Mouse (Mus musculus) hindbrain, embryonic 11.5 days (tissue): ENCODE data around the gene 2310033P09Rik. TPM values are rescaled to one million over a fixed set of nuclear protein-coding genes. Genes with fewer than 3 reads are reported as not detected.

Source experiments
- ATAC-seq: fragments of 200-750 bp; cut with Nextera tagmentation; 2 replicates; pipeline ENCODE4 v1.8.0; 2017; ENCODE audit warnings: mild to moderate bottlenecking, moderate TSS enrichment, moderate library complexity; ENCODE audit not compliant: low FRiP score
- DNase-seq: peaks from one replicate; pipeline ENCODE4 v3.0.0-alpha.2; 2015; ENCODE audit warnings: low spot score
- H3K27ac ChIP-seq: fragments of 300-500 bp; sonication (generic); 2 replicates; pipeline ENCODE4 v1.5.1; 2014; ENCODE audit warnings: mild to moderate bottlenecking, low read depth, low read length
- H3K27me3 ChIP-seq: fragments of 300-500 bp; sonication (generic); 2 replicates; pipeline ENCODE4 v1.6.1; 2014; ENCODE audit warnings: mild to moderate bottlenecking, low read length, moderate library complexity, mixed read lengths; ENCODE audit not compliant: control insufficient read depth, insufficient read depth
- H3K36me3 ChIP-seq: fragments of 300-500 bp; sonication (generic); 2 replicates; pipeline ENCODE4 v1.6.1; 2014; ENCODE audit warnings: mild to moderate bottlenecking, low read length, moderate library complexity, mixed read lengths; ENCODE audit not compliant: control insufficient read depth, insufficient read depth
- H3K4me1 ChIP-seq: fragments of 300-500 bp; sonication (generic); replicated peaks from 2 replicates; pipeline ENCODE4 v1.6.1; 2014; ENCODE audit warnings: low read length, mixed read lengths; ENCODE audit not compliant: control insufficient read depth, insufficient read depth
- H3K4me2 ChIP-seq: fragments of 300-500 bp; sonication (generic); replicated peaks from 2 replicates; pipeline ENCODE4 v1.6.1; 2014; ENCODE audit warnings: mild to moderate bottlenecking, low read depth, low read length
- H3K4me3 ChIP-seq: fragments of 300-500 bp; sonication (generic); 2 replicates; pipeline ENCODE4 v1.5.1; 2014; ENCODE audit warnings: low read depth, low read length
- H3K9ac ChIP-seq: fragments of 300-500 bp; sonication (generic); 2 replicates; pipeline ENCODE4 v1.6.1; 2014; ENCODE audit warnings: low read depth, low read length
- H3K9me3 ChIP-seq: fragments of 300-500 bp; sonication (generic); 2 replicates; pipeline ENCODE4 v1.6.1; 2016; ENCODE audit warnings: low read length; ENCODE audit not compliant: control insufficient read depth
- WGBS: fragments of 180-500 bp; shearing (Covaris S2); extraction: QIAGEN DNeasy Blood & Tissue Kit; methylation state at CpG from one replicate; pipeline ENCODE4 v1.1.7; 2014; 5-methylcytosine and 5-hydroxymethylcytosine counted together
- polyA plus RNA-seq: library from polyadenylated mRNA; unstranded; fragments of >200 nt; fragmentation: Nextera tagmentation; extraction: Ambion mirVana; gene quantifications from 2 replicates; pipeline ENCODE4 v1.2.1, GENCODE M21; 2014

The 2310033P09Rik gene
- polyA plus RNA-seq, 1 experiment from 2014 or later: 40.9 TPM

DNA sequence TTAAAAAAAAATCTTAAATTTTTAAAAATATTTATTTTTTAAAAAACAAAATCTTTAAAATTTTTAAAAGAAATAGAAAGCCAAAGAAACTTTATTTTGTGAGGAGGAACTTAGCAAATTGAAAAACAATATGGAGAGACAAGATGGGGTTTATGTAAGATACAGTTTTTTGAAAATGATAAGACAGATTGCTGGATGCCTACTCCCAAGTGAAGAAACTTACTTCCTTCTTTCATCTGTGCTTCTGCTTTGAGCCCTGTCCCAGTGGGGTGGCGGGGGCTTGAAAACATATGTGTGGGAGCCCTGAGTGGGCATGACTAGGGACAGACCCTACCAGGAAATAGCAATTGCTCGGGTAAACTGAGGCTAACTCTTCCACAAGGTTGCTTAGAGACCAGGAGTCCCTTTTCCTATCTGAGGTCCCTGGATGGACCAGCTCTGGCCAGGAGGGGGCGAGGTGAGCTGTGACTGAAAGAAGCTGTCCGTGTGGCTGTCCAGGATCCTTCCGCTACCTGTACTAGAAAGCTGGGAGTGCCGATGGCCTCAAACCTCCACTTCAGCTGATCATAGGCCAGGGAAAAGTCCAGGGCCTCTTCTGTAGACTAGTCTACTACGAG lies 22.1 kb downstream of the 2310033P09Rik start:
- ATAC-seq (no peak), DNase-seq (peak; percentile 77)
- Histone ChIP-seq H3K4me1 (peaks cover 8% of the 10 kb centered on the region), H3K9ac (no peak overlapping the region), H3K36me3 (no peaks in the 10 kb centered on the region), H3K4me3 (no peak overlapping the region), H3K27me3 (no peaks in the 10 kb centered on the region), H3K4me2 (no peak overlapping the region), H3K27ac (no peak overlapping the region), H3K9me3 (no peaks in the 10 kb centered on the region)
- 17% methylated on average over 7 of the region's 7 CpGs for WGBS

GRCm38 (mm10) chr11:59232797-59233196 lies 24.7 kb downstream of the 2310033P09Rik start:
- Histone ChIP-seq H3K4me1 (0 out of 2 replicates have a peak, but pooled peaks cover 2% of the 10 kb centered on the region), H3K4me2 (no peak overlapping the region), H3K9me3 (no peaks in the 10 kb centered on the region), H3K9ac (no peak overlapping the region), H3K27me3 (no peaks in the 10 kb centered on the region), H3K4me3 (no peak overlapping the region), H3K27ac (no peak overlapping the region), H3K36me3 (no peaks in the 10 kb centered on the region)
- ATAC-seq (no peak), DNase-seq (no peak)
- 59% methylated on average over 2 of the region's 2 CpGs for WGBS

DNA sequence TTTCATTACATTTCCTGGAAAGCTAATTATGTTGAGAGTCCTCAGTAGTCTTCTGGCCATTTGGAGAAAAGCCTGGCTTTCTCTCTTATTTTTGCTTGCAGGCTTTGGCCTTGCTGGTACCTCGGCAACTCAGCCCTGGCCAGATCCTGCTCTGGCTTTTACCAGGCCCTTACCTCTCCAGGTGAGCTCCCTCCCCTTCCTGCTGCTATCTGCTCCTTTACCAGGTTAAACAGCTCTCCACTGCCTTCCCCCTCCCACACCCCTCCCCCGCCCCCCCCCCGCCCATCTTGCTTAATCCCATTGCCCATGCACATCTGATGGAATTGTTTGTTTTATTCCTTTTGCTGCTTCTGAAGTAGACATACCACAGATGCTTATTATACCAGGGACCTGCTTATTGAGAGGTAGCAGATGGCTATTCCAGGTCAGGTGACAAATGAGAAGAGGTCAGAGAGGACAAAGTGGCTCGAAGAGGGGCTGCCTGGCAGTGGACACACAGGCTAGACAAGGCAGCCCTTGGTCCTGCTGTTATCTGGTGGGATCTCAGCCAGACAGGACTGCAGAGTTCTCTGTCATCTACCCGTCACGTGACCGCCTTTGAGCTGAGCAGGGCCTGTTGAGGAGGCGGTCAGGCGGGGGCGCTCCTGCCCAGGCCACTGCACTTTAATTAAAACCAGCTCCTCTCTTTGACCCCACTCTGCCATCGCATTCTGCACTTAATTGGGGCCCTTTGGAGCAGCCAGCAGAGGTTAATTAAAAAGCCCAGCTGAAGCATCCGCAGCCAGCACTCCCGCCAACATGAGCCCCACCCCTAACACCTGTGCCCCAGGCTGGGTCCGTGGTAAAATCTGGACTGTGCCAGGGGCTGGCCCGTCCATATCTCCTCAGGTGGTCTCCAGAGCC lies 30.7 kb downstream of the 2310033P09Rik start:
- DNase-seq: peak; percentile 80
- no peak overlapping the region for H3K9ac ChIP-seq
- 0 out of 2 replicates have a peak, but pooled peaks cover 2% of the 10 kb centered on the region for H3K27me3 ChIP-seq
- no peaks in the 10 kb centered on the region for H3K9me3 ChIP-seq
- no peaks in the 10 kb centered on the region for H3K36me3 ChIP-seq
- whole genome bisulfite sequencing: 7% methylated on average over 15 of the region's 15 CpGs
- H3K4me3 ChIP-seq: no peak overlapping the region
- no peak overlapping the region for H3K4me2 ChIP-seq
- H3K4me1 ChIP-seq: peaks cover 5% of the 10 kb centered on the region; the same call in 1 of the 2 replicates
- no peak overlapping the region for H3K27ac ChIP-seq
- ATAC-seq: peak; percentile 82

DNA sequence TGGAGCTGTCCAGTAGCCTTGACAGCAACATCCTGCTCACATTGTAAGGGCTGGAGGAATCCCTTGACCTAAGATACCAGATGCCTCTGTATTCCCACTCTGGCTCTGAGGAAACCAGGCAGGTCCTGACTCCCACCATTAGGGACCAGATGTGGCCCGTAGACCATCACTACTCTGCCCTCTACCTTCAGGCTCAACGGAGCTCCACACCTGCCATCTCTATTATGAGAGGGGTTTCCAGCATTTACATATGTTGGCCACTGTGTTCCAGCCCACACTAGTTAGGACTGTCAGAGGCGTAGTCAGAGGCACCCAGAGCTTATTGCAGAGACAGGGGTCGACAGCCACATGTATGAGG lies 31.3 kb downstream of the 2310033P09Rik start:
- Histone ChIP-seq H3K27me3 (0 out of 2 replicates have a peak, but pooled peaks cover 2% of the 10 kb centered on the region), H3K4me1 (peaks cover 5% of the 10 kb centered on the region; the same call in 1 of the 2 replicates), H3K4me2 (no peak overlapping the region), H3K9ac (no peak overlapping the region), H3K9me3 (no peaks in the 10 kb centered on the region), H3K36me3 (no peaks in the 10 kb centered on the region), H3K4me3 (no peak overlapping the region), H3K27ac (no peak overlapping the region)
- WGBS: 58% methylated on average over 4 of the region's 4 CpGs
- no peak for DNase-seq
- ATAC-seq: peak; percentile 67

GRCm38 (mm10) chr11:59239796-59240195 lies 31.7 kb downstream of the 2310033P09Rik start:
- DNase-seq (no peak), ATAC-seq (no peak; the same call in 1 of the 2 replicates)
- no peaks in the 10 kb centered on the region for H3K9me3 ChIP-seq
- peaks cover 5% of the 10 kb centered on the region; the same call in 1 of the 2 replicates for H3K4me1 ChIP-seq
- no peak overlapping the region for H3K4me3 ChIP-seq
- H3K27me3 ChIP-seq: 0 out of 2 replicates have a peak, but pooled peaks cover 2% of the 10 kb centered on the region
- H3K4me2 ChIP-seq: no peak overlapping the region
- H3K27ac ChIP-seq: no peak overlapping the region
- H3K36me3 ChIP-seq: no peaks in the 10 kb centered on the region
- H3K9ac ChIP-seq: no peak overlapping the region
- 80% methylated on average over 4 of the region's 4 CpGs for WGBS

DNA sequence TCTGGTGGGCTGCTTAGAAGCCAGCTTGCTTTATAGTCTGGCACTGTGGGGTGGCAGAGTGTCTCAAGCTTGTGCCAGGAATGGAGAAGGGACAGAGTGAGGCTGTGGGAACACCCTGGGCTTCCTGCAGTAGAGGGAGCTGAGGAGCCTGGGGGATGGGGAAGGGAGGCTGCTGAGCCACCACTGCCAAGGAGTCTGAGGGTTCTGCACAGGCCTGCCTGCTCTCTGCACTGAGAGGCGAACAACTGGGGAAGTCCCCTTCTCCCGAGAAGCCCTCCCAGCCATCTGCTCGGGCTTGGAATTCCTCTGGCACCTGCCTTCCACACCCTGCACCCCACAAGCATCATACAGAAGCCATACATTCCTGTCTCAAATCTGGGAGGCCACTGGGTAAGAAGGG lies 33.7 kb downstream of the 2310033P09Rik start:
- H3K4me3 ChIP-seq: no peak overlapping the region
- DNase-seq: no peak
- 38% methylated on average over 3 of the region's 3 CpGs for WGBS
- H3K9ac ChIP-seq: no peak overlapping the region
- no peak overlapping the region for H3K27ac ChIP-seq
- no peak for ATAC-seq
- H3K4me2 ChIP-seq: no peak overlapping the region
- H3K27me3 ChIP-seq: 0 out of 2 replicates have a peak, but pooled peaks cover 2% of the 10 kb centered on the region
- no peaks in the 10 kb centered on the region for H3K36me3 ChIP-seq
- H3K4me1 ChIP-seq: peaks cover 5% of the 10 kb centered on the region; the same call in 1 of the 2 replicates
- no peaks in the 10 kb centered on the region for H3K9me3 ChIP-seq

DNA sequence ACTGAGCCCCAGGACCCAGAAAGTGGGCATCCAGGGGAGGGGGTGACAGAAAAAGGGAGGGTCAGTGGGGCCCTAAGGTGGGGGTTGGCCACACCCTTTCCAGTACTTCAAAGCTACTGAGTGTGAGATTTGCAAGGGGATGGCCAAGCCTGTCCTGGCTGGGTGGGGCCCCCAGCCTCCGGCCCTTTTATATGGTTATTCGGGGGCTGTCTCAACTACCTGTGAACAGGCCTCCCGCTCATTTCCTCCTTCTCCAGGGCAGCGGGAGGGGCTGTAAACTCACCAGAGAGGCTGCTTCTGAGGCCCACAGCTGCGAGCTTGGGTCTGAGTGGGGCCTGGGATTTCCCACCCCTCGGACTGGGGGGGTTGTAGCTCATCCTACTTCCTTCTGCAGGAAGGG lies 35.7 kb downstream of the 2310033P09Rik start:
- H3K4me2 ChIP-seq: no peak overlapping the region
- DNase-seq (no peak), ATAC-seq (no peak)
- H3K9ac ChIP-seq: no peak overlapping the region
- H3K27me3 ChIP-seq: 0 out of 2 replicates have a peak, but pooled peaks cover 2% of the 10 kb centered on the region
- no peak overlapping the region for H3K4me3 ChIP-seq
- peaks cover 4% of the 10 kb centered on the region; the same call in 1 of the 2 replicates for H3K4me1 ChIP-seq
- WGBS: 43% methylated on average over 6 of the region's 6 CpGs
- no peak overlapping the region for H3K27ac ChIP-seq
- H3K36me3 ChIP-seq: no peaks in the 10 kb centered on the region
- no peaks in the 10 kb centered on the region for H3K9me3 ChIP-seq

DNA sequence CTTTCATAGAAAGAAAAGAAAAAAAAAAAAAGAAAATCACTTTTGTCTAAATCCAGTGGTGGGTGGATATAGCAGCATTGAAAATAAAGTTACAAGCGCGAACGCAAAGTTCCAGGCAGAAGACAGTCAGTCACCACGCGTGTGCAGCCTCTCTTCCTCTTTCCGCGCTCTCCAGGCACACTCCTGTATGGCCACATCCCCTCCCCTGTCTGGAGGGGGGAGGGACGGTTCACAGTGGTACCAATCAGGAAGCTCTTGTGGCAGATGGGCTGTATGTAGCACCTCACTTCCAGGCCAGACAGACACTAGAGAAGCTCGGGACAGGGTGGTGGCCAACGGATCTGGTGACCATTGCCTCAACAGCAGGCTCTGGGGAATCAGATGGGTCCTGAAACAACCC lies 40.0 kb downstream of the 2310033P09Rik start:
- Histone ChIP-seq H3K9me3 (no peaks in the 10 kb centered on the region), H3K4me1 (no peaks in the 10 kb centered on the region), H3K27ac (no peak overlapping the region), H3K36me3 (no peaks in the 10 kb centered on the region), H3K9ac (no peak overlapping the region), H3K4me3 (no peak overlapping the region), H3K4me2 (no peak overlapping the region), H3K27me3 (0 out of 2 replicates have a peak, but pooled peaks cover 2% of the 10 kb centered on the region)
- WGBS: 73% methylated on average over 10 of the region's 10 CpGs
- DNase-seq (no peak), ATAC-seq (no peak)
